Mouse (Mus musculus): ENCODE data around the gene Tax1bp3. TPM values are rescaled to one million over a fixed set of nuclear protein-coding genes. Genes with fewer than 3 reads are reported as not detected.

Gene Tax1bp3
- 103 and 149 TPM in 2 replicates for polyA plus RNA-seq (2014; fragmentation: Nextera tagmentation; extraction: Ambion mirVana)

- peak; percentile 98 for ATAC-seq (ENCODE audit: low read depth)
- under 1% methylated on average over 81 of the region's 81 CpGs for WGBS
These were observed at the start of gene Tax1bp3, which contains the start of gene Emc6 for GRCm38 (mm10) chr11:73176608-73177508. Gene Tax1bp3 (plus strand): TSS chr11:73177083. Gene Emc6 (minus strand): TSS chr11:73177037.

GRCm38 (mm10) chr11:73131020-73131419 lies 45.9 kb upstream of the Tax1bp3 start:
- no peak overlapping the region for H3K9ac ChIP-seq (replicated peaks; ENCODE audit: low read depth, low read length)
- H3K27ac ChIP-seq (ENCODE audit: low read depth, low read length): no peak overlapping the region
- no peaks in the 10 kb centered on the region for H3K4me1 ChIP-seq (ENCODE audit: control insufficient read depth, insufficient read depth, low read length)
- 88% methylated on average over 7 of the region's 7 CpGs for WGBS
- no peak for ATAC-seq (ENCODE audit: low read depth)
- no peak overlapping the region for H3K4me2 ChIP-seq (ENCODE audit: low read depth, low read length)
- no peaks in the 10 kb centered on the region for H3K9me3 ChIP-seq (ENCODE audit: control insufficient read depth, low read length)
- H3K4me3 ChIP-seq (ENCODE audit: low read depth, low read length): no peak overlapping the region
- H3K36me3 ChIP-seq (ENCODE audit: control insufficient read depth, insufficient read depth, low read length): no peaks in the 10 kb centered on the region
- H3K27me3 ChIP-seq (ENCODE audit: control insufficient read depth, insufficient read depth, low read length): no peaks in the 10 kb centered on the region

More at GRCm38 (mm10) chr11:73176608-73177508, at the start of gene Tax1bp3, which contains the start of gene Emc6:
- Histone ChIP-seq H3K4me2 (ENCODE audit: low read depth, low read length) (peak within 1 kb of the TSS; percentile 79), H3K9me3 (ENCODE audit: control insufficient read depth, low read length) (no peaks in the 10 kb centered on the region), H3K4me1 (ENCODE audit: control insufficient read depth, insufficient read depth, low read length) (peaks cover 17% of the 10 kb centered on the region), H3K4me3 (ENCODE audit: low read depth, low read length) (peak within 1 kb of the TSS; percentile 83), H3K9ac (replicated peaks; ENCODE audit: low read depth, low read length) (peak within 1 kb of the TSS; percentile 88), H3K27ac (ENCODE audit: low read depth, low read length) (peak within 1 kb of the TSS; percentile 87), H3K27me3 (ENCODE audit: control insufficient read depth, insufficient read depth, low read length) (no peaks in the 10 kb centered on the region), H3K36me3 (ENCODE audit: control insufficient read depth, insufficient read depth, low read length) (0 out of 2 replicates have a peak, but pooled peaks cover under 1% of the 10 kb centered on the region)

- no peak overlapping the region for H3K4me3 ChIP-seq (ENCODE audit: low read depth, low read length)
- H3K4me1 ChIP-seq (ENCODE audit: control insufficient read depth, insufficient read depth, low read length): no peaks in the 10 kb centered on the region
- H3K9ac ChIP-seq (replicated peaks; ENCODE audit: low read depth, low read length): no peak overlapping the region
- no peak overlapping the region for H3K27ac ChIP-seq (ENCODE audit: low read depth, low read length)
- H3K4me2 ChIP-seq (ENCODE audit: low read depth, low read length): no peak overlapping the region
- no peaks in the 10 kb centered on the region for H3K9me3 ChIP-seq (ENCODE audit: control insufficient read depth, low read length)
- 97% methylated on average over 6 of the region's 6 CpGs for WGBS
- H3K36me3 ChIP-seq (ENCODE audit: control insufficient read depth, insufficient read depth, low read length): no peaks in the 10 kb centered on the region
- H3K27me3 ChIP-seq (ENCODE audit: control insufficient read depth, insufficient read depth, low read length): no peaks in the 10 kb centered on the region
- no peak for ATAC-seq (ENCODE audit: low read depth)
These were observed 43.9 kb upstream of the Tax1bp3 start for GRCm38 (mm10) chr11:73132999-73133398.

GRCm38 (mm10) chr11:73134222-73134621 lies 42.7 kb upstream of the Tax1bp3 start:
- WGBS: 94% methylated on average over 5 of the region's 5 CpGs
- Histone ChIP-seq H3K9me3 (ENCODE audit: control insufficient read depth, low read length) (no peaks in the 10 kb centered on the region), H3K9ac (replicated peaks; ENCODE audit: low read depth, low read length) (no peak overlapping the region), H3K27ac (ENCODE audit: low read depth, low read length) (no peak overlapping the region), H3K36me3 (ENCODE audit: control insufficient read depth, insufficient read depth, low read length) (no peaks in the 10 kb centered on the region), H3K27me3 (ENCODE audit: control insufficient read depth, insufficient read depth, low read length) (no peaks in the 10 kb centered on the region), H3K4me2 (ENCODE audit: low read depth, low read length) (no peak overlapping the region), H3K4me1 (ENCODE audit: control insufficient read depth, insufficient read depth, low read length) (no peaks in the 10 kb centered on the region), H3K4me3 (ENCODE audit: low read depth, low read length) (no peak overlapping the region)
- no peak for ATAC-seq (ENCODE audit: low read depth)

GRCm38 (mm10) chr11:73136587-73136986 lies 40.3 kb upstream of the Tax1bp3 start:
- ATAC-seq (ENCODE audit: low read depth): no peak
- Histone ChIP-seq H3K27me3 (ENCODE audit: control insufficient read depth, insufficient read depth, low read length) (no peaks in the 10 kb centered on the region), H3K9me3 (ENCODE audit: control insufficient read depth, low read length) (no peaks in the 10 kb centered on the region), H3K9ac (replicated peaks; ENCODE audit: low read depth, low read length) (0 out of 2 replicates have a peak overlapping the region, but pooled peaks have one; percentile 3), H3K4me1 (ENCODE audit: control insufficient read depth, insufficient read depth, low read length) (no peaks in the 10 kb centered on the region), H3K36me3 (ENCODE audit: control insufficient read depth, insufficient read depth, low read length) (no peaks in the 10 kb centered on the region), H3K4me2 (ENCODE audit: low read depth, low read length) (peak overlapping the region; percentile 80), H3K27ac (ENCODE audit: low read depth, low read length) (no peak overlapping the region), H3K4me3 (ENCODE audit: low read depth, low read length) (no peak overlapping the region)
- 55% methylated on average over 6 of the region's 6 CpGs for WGBS

GRCm38 (mm10) chr11:73137116-73137515 lies 39.8 kb upstream of the Tax1bp3 start:
- ATAC-seq (ENCODE audit: low read depth): no peak
- no peaks in the 10 kb centered on the region for H3K9me3 ChIP-seq (ENCODE audit: control insufficient read depth, low read length)
- no peaks in the 10 kb centered on the region for H3K36me3 ChIP-seq (ENCODE audit: control insufficient read depth, insufficient read depth, low read length)
- H3K4me2 ChIP-seq (ENCODE audit: low read depth, low read length): peak overlapping the region; percentile 80
- H3K27me3 ChIP-seq (ENCODE audit: control insufficient read depth, insufficient read depth, low read length): no peaks in the 10 kb centered on the region
- H3K27ac ChIP-seq (ENCODE audit: low read depth, low read length): no peak overlapping the region
- WGBS: 38% methylated on average over 11 of the region's 11 CpGs
- H3K9ac ChIP-seq (replicated peaks; ENCODE audit: low read depth, low read length): 0 out of 2 replicates have a peak overlapping the region, but pooled peaks have one; percentile 72
- no peaks in the 10 kb centered on the region for H3K4me1 ChIP-seq (ENCODE audit: control insufficient read depth, insufficient read depth, low read length)
- H3K4me3 ChIP-seq (ENCODE audit: low read depth, low read length): peak overlapping the region; percentile 78

- Histone ChIP-seq H3K4me3 (ENCODE audit: low read depth, low read length) (peak within 1 kb of the TSS; percentile 78), H3K4me1 (ENCODE audit: control insufficient read depth, insufficient read depth, low read length) (no peaks in the 10 kb centered on the region), H3K36me3 (ENCODE audit: control insufficient read depth, insufficient read depth, low read length) (no peaks in the 10 kb centered on the region), H3K9me3 (ENCODE audit: control insufficient read depth, low read length) (no peaks in the 10 kb centered on the region), H3K9ac (replicated peaks; ENCODE audit: low read depth, low read length) (peak within 1 kb of the TSS; percentile 72), H3K27ac (ENCODE audit: low read depth, low read length) (no peak within 1 kb of the TSS), H3K4me2 (ENCODE audit: low read depth, low read length) (peak within 1 kb of the TSS; percentile 80), H3K27me3 (ENCODE audit: control insufficient read depth, insufficient read depth, low read length) (no peaks in the 10 kb centered on the region)
- under 1% methylated on average over 84 of the region's 84 CpGs for WGBS
- ATAC-seq (ENCODE audit: low read depth): peak; percentile 99
These were observed 39.0 kb upstream of the Tax1bp3 start, which contains the start of gene Haspin for GRCm38 (mm10) chr11:73137591-73138501. Gene Haspin (minus strand): TSS chr11:73138294.

- no peak overlapping the region for H3K27ac ChIP-seq (ENCODE audit: low read depth, low read length)
- H3K36me3 ChIP-seq (ENCODE audit: control insufficient read depth, insufficient read depth, low read length): no peaks in the 10 kb centered on the region
- 79% methylated on average over 1 of the region's 1 CpGs for WGBS
- H3K4me2 ChIP-seq (ENCODE audit: low read depth, low read length): no peak overlapping the region
- no peak overlapping the region for H3K4me3 ChIP-seq (ENCODE audit: low read depth, low read length)
- ATAC-seq (ENCODE audit: low read depth): no peak
- H3K9me3 ChIP-seq (ENCODE audit: control insufficient read depth, low read length): no peaks in the 10 kb centered on the region
- no peaks in the 10 kb centered on the region for H3K27me3 ChIP-seq (ENCODE audit: control insufficient read depth, insufficient read depth, low read length)
- no peak overlapping the region for H3K9ac ChIP-seq (replicated peaks; ENCODE audit: low read depth, low read length)
- no peaks in the 10 kb centered on the region for H3K4me1 ChIP-seq (ENCODE audit: control insufficient read depth, insufficient read depth, low read length)
These were observed 32.6 kb upstream of the Tax1bp3 start for GRCm38 (mm10) chr11:73144261-73144681.
